Mouse (Mus musculus): ENCODE results near the gene Crb3. TPM values are rescaled to one million over a fixed set of nuclear protein-coding genes. Genes with fewer than 3 reads are reported as not detected.

The Crb3 gene
- polyA plus RNA-seq, 1 experiment from 2014 or later: 2.5 TPM

GRCm38 (mm10) chr17:57094222-57094621 is 35.3 kb downstream of the Crb3 start:
- ATAC-seq: no peak; the same call in 1 of the 2 replicates
- Histone ChIP-seq H3K4me2 (no peak overlapping the region), H3K9me3 (replicated peaks) (no peaks in the 10 kb centered on the region), H3K27me3 (replicated peaks) (peaks cover 28% of the 10 kb centered on the region), H3K36me3 (no peaks in the 10 kb centered on the region), H3K4me1 (peaks cover 11% of the 10 kb centered on the region; the same call in 1 of the 2 replicates), H3K4me3 (no peak overlapping the region), H3K9ac (no peak overlapping the region), H3K27ac (no peak overlapping the region)
- 59% methylated on average over 3 of the region's 3 CpGs for WGBS (ENCODE audit: insufficient replicate concordance)

GRCm38 (mm10) chr17:57095855-57096622 is 37.1 kb downstream of the Crb3 start:
- WGBS (ENCODE audit: insufficient replicate concordance): 5% methylated on average over 18 of the region's 19 CpGs

DNA sequence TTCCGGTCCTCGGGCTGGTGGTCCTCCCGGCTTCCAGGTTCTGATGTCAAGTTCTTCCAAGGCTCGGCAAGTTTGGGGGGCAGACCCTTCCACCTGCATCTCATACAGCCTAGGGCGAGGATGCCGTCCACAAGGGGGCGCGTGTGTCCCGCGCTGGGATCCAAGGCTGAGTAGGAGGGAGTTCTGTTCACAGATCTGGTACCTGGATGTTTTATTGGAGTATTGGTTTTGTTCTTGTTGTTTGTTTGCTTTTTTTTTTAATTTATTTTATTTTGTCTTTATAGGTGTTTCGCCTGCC is 37.7 kb downstream of the Crb3 start:
- H3K36me3 ChIP-seq: no peaks in the 10 kb centered on the region
- H3K27ac ChIP-seq: no peak overlapping the region
- ATAC-seq: peak; percentile 65
- peaks cover 25% of the 10 kb centered on the region for H3K4me1 ChIP-seq
- 1% methylated on average over 11 of the region's 11 CpGs for WGBS (ENCODE audit: insufficient replicate concordance)
- no peaks in the 10 kb centered on the region for H3K9me3 ChIP-seq (replicated peaks)
- peak overlapping the region; percentile 55 for H3K4me2 ChIP-seq
- H3K4me3 ChIP-seq: peak overlapping the region; percentile 14; the same call in 1 of the 2 replicates
- H3K27me3 ChIP-seq (replicated peaks): peaks cover 14% of the 10 kb centered on the region
- H3K9ac ChIP-seq: no peak overlapping the region

More at GRCm38 (mm10) chr17:57095855-57096622, 37.1 kb downstream of the Crb3 start:
- Histone ChIP-seq H3K4me3 (peak overlapping the region; percentile 14; the same call in 1 of the 2 replicates), H3K36me3 (no peaks in the 10 kb centered on the region), H3K4me2 (peak overlapping the region; percentile 55), H3K4me1 (peaks cover 25% of the 10 kb centered on the region), H3K9ac (no peak overlapping the region), H3K9me3 (replicated peaks) (no peaks in the 10 kb centered on the region), H3K27ac (no peak overlapping the region), H3K27me3 (replicated peaks) (peaks cover 14% of the 10 kb centered on the region)
- ATAC-seq: peak; percentile 63

- Histone ChIP-seq H3K9me3 (replicated peaks) (no peaks in the 10 kb centered on the region), H3K4me2 (no peak overlapping the region), H3K4me3 (no peak overlapping the region), H3K27ac (no peak overlapping the region), H3K9ac (no peak overlapping the region), H3K36me3 (no peaks in the 10 kb centered on the region), H3K27me3 (replicated peaks) (peaks cover 16% of the 10 kb centered on the region), H3K4me1 (peaks cover 25% of the 10 kb centered on the region)
- no peak for ATAC-seq
- WGBS (ENCODE audit: insufficient replicate concordance): 45% methylated on average over 5 of the region's 5 CpGs
Observed at GRCm38 (mm10) chr17:57098321-57098720, 39.4 kb downstream of the Crb3 start.

DNA sequence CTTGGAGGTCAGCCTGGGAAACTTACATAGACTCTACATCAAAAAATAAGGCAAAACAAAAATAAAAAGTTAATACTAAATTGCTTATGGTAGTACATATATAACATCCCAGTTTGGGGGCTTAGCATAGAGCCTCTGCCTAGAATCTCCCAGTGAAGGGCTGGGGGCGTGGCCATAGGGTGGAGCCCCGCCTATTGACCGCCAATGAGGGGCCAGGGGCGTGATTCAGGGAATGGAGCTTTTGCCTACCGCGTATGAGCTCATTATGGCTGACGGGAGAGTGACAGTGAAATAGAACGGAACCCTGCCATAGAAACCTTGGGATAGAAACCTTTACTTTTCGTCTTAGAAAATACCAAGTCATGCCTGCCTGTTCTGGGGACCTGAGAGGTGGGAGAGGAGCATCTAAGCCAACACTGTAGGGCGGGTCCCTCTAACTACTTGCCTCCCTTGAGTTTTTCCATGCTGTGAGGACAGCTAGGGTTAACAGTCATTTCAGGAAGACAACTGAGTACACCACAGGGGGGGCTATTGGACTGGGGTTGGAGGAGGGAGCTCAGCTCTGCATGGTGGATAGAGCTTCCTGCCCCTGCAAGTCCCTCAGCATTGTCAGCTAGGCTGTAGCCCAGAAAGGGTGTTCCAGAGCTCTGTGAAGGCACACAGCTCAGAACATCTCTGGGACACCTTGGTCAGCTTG is 40.9 kb downstream of the Crb3 start:
- H3K27me3 ChIP-seq (replicated peaks): peaks cover 29% of the 10 kb centered on the region
- 2% methylated on average over 10 of the region's 10 CpGs for WGBS (ENCODE audit: insufficient replicate concordance)
- peak; percentile 66 for ATAC-seq
- no peak overlapping the region for H3K27ac ChIP-seq
- no peaks in the 10 kb centered on the region for H3K36me3 ChIP-seq
- no peaks in the 10 kb centered on the region for H3K9me3 ChIP-seq (replicated peaks)
- H3K4me3 ChIP-seq: peak overlapping the region; percentile 2; the same call in 1 of the 2 replicates
- H3K9ac ChIP-seq: no peak overlapping the region
- H3K4me1 ChIP-seq: peaks cover 36% of the 10 kb centered on the region
- H3K4me2 ChIP-seq: peak overlapping the region; percentile 51

DNA sequence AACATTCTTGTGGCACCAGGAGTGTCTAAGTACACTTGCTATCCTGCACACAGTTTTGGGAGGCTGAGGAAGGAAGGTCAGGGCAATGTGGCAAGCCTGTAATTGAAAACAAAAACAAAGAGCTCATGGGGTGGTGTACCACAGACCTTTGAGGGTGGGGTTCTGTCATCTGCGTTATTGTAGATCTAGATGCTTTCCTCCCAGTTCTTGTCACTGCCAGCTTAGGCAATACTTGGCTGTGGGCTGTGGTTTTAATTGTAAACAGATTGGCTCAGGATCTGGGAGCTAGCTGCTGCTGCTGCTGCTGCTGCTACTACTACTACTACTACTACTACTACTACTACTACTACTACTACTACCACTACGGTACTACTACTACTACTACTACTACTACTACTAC is 43.4 kb downstream of the Crb3 start:
- H3K9ac ChIP-seq: no peak overlapping the region
- no peak overlapping the region for H3K4me2 ChIP-seq
- no peaks in the 10 kb centered on the region for H3K9me3 ChIP-seq (replicated peaks)
- ATAC-seq: no peak
- H3K4me3 ChIP-seq: no peak overlapping the region
- H3K4me1 ChIP-seq: peaks cover 44% of the 10 kb centered on the region
- H3K27me3 ChIP-seq (replicated peaks): peaks cover 45% of the 10 kb centered on the region
- no peaks in the 10 kb centered on the region for H3K36me3 ChIP-seq
- no peak overlapping the region for H3K27ac ChIP-seq
- WGBS (ENCODE audit: insufficient replicate concordance): 60% methylated on average over 2 of the region's 2 CpGs

DNA sequence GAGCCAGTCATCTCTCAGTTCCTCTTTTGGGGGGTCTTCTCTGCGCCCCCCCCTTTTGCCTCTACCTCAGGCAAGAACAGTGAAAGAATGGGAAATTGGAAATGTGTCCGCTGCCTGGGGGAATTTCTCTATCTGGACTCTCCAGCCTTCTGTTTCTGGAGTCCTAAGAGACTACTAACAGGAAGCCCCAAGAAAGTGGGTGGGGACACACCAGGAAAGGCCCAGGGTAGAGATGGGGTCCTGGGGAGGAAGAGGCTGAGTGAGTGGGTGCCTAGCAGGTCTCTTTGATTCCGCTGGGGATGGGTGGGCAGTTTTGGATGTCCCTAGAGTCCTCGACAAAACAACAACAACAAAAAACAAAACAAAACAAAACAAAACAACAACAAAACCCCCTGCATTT is 45.6 kb downstream of the Crb3 start:
- Histone ChIP-seq H3K36me3 (no peaks in the 10 kb centered on the region), H3K4me1 (peaks cover 42% of the 10 kb centered on the region), H3K4me2 (peak overlapping the region; percentile 80), H3K27ac (no peak overlapping the region), H3K9ac (no peak overlapping the region), H3K9me3 (replicated peaks) (no peaks in the 10 kb centered on the region), H3K4me3 (peak overlapping the region; percentile 58; the same call in 1 of the 2 replicates), H3K27me3 (replicated peaks) (peaks cover 49% of the 10 kb centered on the region)
- ATAC-seq: no peak
- 27% methylated on average over 4 of the region's 4 CpGs for WGBS (ENCODE audit: insufficient replicate concordance)

- Histone ChIP-seq H3K9me3 (replicated peaks) (no peaks in the 10 kb centered on the region), H3K36me3 (no peaks in the 10 kb centered on the region), H3K27ac (0 out of 2 replicates have a peak within 1 kb of the TSS, but pooled peaks have one; percentile 54), H3K9ac (peak within 1 kb of the TSS; percentile 53), H3K4me1 (peaks cover 37% of the 10 kb centered on the region), H3K4me2 (peak within 1 kb of the TSS; percentile 80), H3K27me3 (replicated peaks) (peaks cover 49% of the 10 kb centered on the region), H3K4me3 (peak within 1 kb of the TSS; percentile 58)
- under 1% methylated on average over 58 of the region's 61 CpGs for WGBS (ENCODE audit: insufficient replicate concordance)
- ATAC-seq: peak; percentile 42
Observed at GRCm38 (mm10) chr17:57105181-57106034, 46.5 kb downstream of the Crb3 start, which contains the start of gene Tnfsf9. TSS of gene Tnfsf9 (plus strand) at chr17:57105325.

DNA sequence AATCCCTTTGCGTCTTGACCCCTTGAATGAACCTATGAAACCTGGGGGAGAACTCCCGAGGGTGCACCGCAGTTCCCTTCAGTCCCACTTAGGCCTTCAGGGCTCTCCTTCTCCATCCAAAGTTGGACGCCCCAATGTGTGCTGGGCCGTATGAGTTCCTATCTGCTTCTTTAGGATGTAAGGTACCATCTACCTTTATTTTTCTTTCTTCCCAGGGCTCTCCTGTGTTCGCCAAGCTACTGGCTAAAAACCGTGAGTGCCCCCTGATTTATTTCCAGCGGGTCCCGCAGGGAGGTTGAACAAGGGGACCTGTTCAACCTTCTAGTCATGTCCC is 47.1 kb downstream of the Crb3 start:
- peaks cover 49% of the 10 kb centered on the region for H3K27me3 ChIP-seq (replicated peaks)
- H3K4me1 ChIP-seq: peaks cover 35% of the 10 kb centered on the region
- H3K9me3 ChIP-seq (replicated peaks): no peaks in the 10 kb centered on the region
- peak overlapping the region; percentile 58 for H3K4me3 ChIP-seq
- H3K4me2 ChIP-seq: peak overlapping the region; percentile 80
- no peak for ATAC-seq
- 17% methylated on average over 9 of the region's 9 CpGs for WGBS (ENCODE audit: insufficient replicate concordance)
- no peaks in the 10 kb centered on the region for H3K36me3 ChIP-seq
- no peak overlapping the region for H3K27ac ChIP-seq
- no peak overlapping the region for H3K9ac ChIP-seq

GRCm38 (mm10) chr17:57107064-57107463 is 48.2 kb downstream of the Crb3 start:
- WGBS (ENCODE audit: insufficient replicate concordance): 70% methylated on average over 5 of the region's 5 CpGs
- no peak for ATAC-seq
- Histone ChIP-seq H3K9me3 (replicated peaks) (no peaks in the 10 kb centered on the region), H3K36me3 (no peaks in the 10 kb centered on the region), H3K27ac (no peak overlapping the region), H3K4me2 (no peak overlapping the region), H3K4me1 (peaks cover 35% of the 10 kb centered on the region), H3K27me3 (replicated peaks) (peaks cover 45% of the 10 kb centered on the region), H3K4me3 (no peak overlapping the region), H3K9ac (no peak overlapping the region)

- Histone ChIP-seq H3K36me3 (no peaks in the 10 kb centered on the region), H3K4me3 (no peak overlapping the region), H3K9ac (no peak overlapping the region), H3K27ac (no peak overlapping the region), H3K27me3 (replicated peaks) (peaks cover 42% of the 10 kb centered on the region), H3K4me1 (peaks cover 35% of the 10 kb centered on the region), H3K4me2 (no peak overlapping the region), H3K9me3 (replicated peaks) (no peaks in the 10 kb centered on the region)
- no peak for ATAC-seq
- WGBS (ENCODE audit: insufficient replicate concordance): 59% methylated on average over 7 of the region's 7 CpGs
Observed at GRCm38 (mm10) chr17:57108040-57108665, 49.2 kb downstream of the Crb3 start.

Data from liver, embryonic 12.5 days (tissue).